Mouse (Mus musculus): ENCODE data around the gene Rag2. TPM values are rescaled to one million over a fixed set of nuclear protein-coding genes. Genes with fewer than 3 reads are reported as not detected.

Gene Rag2
- polyA plus RNA-seq, 1 experiment = not detected

GRCm38 (mm10) chr2:101645841-101646240, 21.3 kb downstream of the Rag2 start:
- TF ChIP-seq MYOD1 (IDR thresholded peaks at IDR 0.05; ENCODE audit: control insufficient read depth, insufficient read length, low read depth) (no peak), USF1 (IDR thresholded peaks at IDR 0.05; ENCODE audit: low read depth) (no peak), CTCF (IDR thresholded peaks at IDR 0.05; ENCODE audit: control insufficient read depth, insufficient read depth, insufficient read length) (no peak), MAX (IDR thresholded peaks at IDR 0.05) (no peak), FOSL1 (IDR thresholded peaks at IDR 0.05; ENCODE audit: insufficient read depth, low read length, poor library complexity, severe bottlenecking) (no peak), MYOG (IDR thresholded peaks at IDR 0.05; ENCODE audit: control insufficient read depth, extremely low read depth, insufficient read length) (no peak), CEBPB (IDR thresholded peaks at IDR 0.05; ENCODE audit: low read depth) (no peak)
- Histone ChIP-seq H3K36me3 (ENCODE audit: control insufficient read depth, insufficient read depth) (no peaks in the 10 kb centered on the region), H3K27me3 (ENCODE audit: control insufficient read depth, insufficient read depth, insufficient read length) (peaks cover 32% of the 10 kb centered on the region), H3K79me2 (ENCODE audit: control insufficient read depth, insufficient read depth) (no peaks in the 10 kb centered on the region), H3ac (ENCODE audit: control insufficient read depth, insufficient read length, low read depth) (no peak overlapping the region), H3K4me3 (ENCODE audit: insufficient read depth, poor library complexity, severe bottlenecking) (no peak overlapping the region), H3K79me3 (ENCODE audit: low read depth) (no peaks in the 10 kb centered on the region)

- H3K27me3 ChIP-seq (ENCODE audit: control insufficient read depth, insufficient read depth, insufficient read length) = peaks cover 16% of the 10 kb centered on the region
- H3K79me2 ChIP-seq (ENCODE audit: control insufficient read depth, insufficient read depth) = no peaks in the 10 kb centered on the region
- no peak overlapping the region for H3K4me3 ChIP-seq (ENCODE audit: insufficient read depth, poor library complexity, severe bottlenecking)
- no peaks in the 10 kb centered on the region for H3K79me3 ChIP-seq (ENCODE audit: low read depth)
- H3K36me3 ChIP-seq (ENCODE audit: control insufficient read depth, insufficient read depth) = no peaks in the 10 kb centered on the region
- no peak overlapping the region for H3ac ChIP-seq (ENCODE audit: control insufficient read depth, insufficient read length, low read depth)
- TF ChIP-seq USF1 (IDR thresholded peaks at IDR 0.05; ENCODE audit: low read depth) = no peak
- no peak for TF ChIP-seq CEBPB (IDR thresholded peaks at IDR 0.05; ENCODE audit: low read depth)
- TF ChIP-seq CTCF (IDR thresholded peaks at IDR 0.05; ENCODE audit: control insufficient read depth, insufficient read depth, insufficient read length) = no peak
Measured at GRCm38 (mm10) chr2:101648361-101648760, 23.8 kb downstream of the Rag2 start.

DNA sequence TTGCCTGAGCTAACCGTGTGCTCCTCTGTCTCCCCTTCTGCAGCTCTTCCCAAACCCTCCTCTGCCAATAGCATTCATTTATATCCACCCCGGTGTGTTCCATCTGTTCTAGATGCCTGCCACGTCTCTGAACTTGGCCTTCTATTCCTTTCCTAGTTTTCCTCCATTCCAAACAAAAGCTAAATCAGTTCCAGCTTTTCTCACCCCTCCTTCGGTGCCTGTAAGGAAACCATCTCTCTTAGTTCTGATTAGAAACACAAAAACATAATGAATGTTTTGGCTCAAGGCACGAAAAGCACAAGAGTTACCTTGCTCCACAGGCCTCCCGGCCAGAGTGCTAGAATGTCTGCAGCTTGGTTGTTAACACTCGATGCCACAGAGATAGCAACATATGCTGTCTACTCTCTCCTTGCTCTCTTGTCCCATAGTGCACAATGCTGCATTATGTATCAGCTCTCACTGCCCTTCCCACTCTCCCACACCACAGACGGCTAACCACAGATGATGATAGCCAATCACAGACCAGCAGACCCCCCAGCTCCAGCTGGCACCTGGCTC, 24.7 kb downstream of the Rag2 start, which contains the start of the genes Rag1 and B230118H07Rik:
Gene Rag1 (minus strand): TSS at position 388 of the 558 bp plus-strand sequence.
Gene B230118H07Rik (minus strand): TSS at position 419 of the 558 bp plus-strand sequence.
- Histone ChIP-seq H3K27me3 (ENCODE audit: control insufficient read depth, insufficient read depth, insufficient read length) (peaks cover 12% of the 10 kb centered on the region), H3K79me3 (ENCODE audit: low read depth) (no peaks in the 10 kb centered on the region), H3K4me3 (ENCODE audit: insufficient read depth, poor library complexity, severe bottlenecking) (no peak within 1 kb of the TSS), H3K79me2 (ENCODE audit: control insufficient read depth, insufficient read depth) (no peaks in the 10 kb centered on the region), H3ac (ENCODE audit: control insufficient read depth, insufficient read length, low read depth) (no peak within 1 kb of the TSS), H3K36me3 (ENCODE audit: control insufficient read depth, insufficient read depth) (no peaks in the 10 kb centered on the region)
- no peak for TF ChIP-seq MYOD1 (IDR thresholded peaks at IDR 0.05; ENCODE audit: control insufficient read depth, insufficient read length, low read depth)
- TF ChIP-seq CTCF (IDR thresholded peaks at IDR 0.05; ENCODE audit: control insufficient read depth, insufficient read depth, insufficient read length) = no peak
- no peak for TF ChIP-seq CEBPB (IDR thresholded peaks at IDR 0.05; ENCODE audit: low read depth)
- TF ChIP-seq MAX (IDR thresholded peaks at IDR 0.05) = no peak
- no peak for TF ChIP-seq FOSL1 (IDR thresholded peaks at IDR 0.05; ENCODE audit: insufficient read depth, low read length, poor library complexity, severe bottlenecking)
- no peak for TF ChIP-seq USF1 (IDR thresholded peaks at IDR 0.05; ENCODE audit: low read depth)
- no peak for TF ChIP-seq MYOG (IDR thresholded peaks at IDR 0.05; ENCODE audit: control insufficient read depth, extremely low read depth, insufficient read length)

GRCm38 (mm10) chr2:101650446-101650845, 25.9 kb downstream of the Rag2 start:
- Histone ChIP-seq H3K4me3 (ENCODE audit: insufficient read depth, poor library complexity, severe bottlenecking) (no peak overlapping the region), H3K79me2 (ENCODE audit: control insufficient read depth, insufficient read depth) (no peaks in the 10 kb centered on the region), H3ac (ENCODE audit: control insufficient read depth, insufficient read length, low read depth) (no peak overlapping the region), H3K79me3 (ENCODE audit: low read depth) (no peaks in the 10 kb centered on the region), H3K36me3 (ENCODE audit: control insufficient read depth, insufficient read depth) (no peaks in the 10 kb centered on the region), H3K27me3 (ENCODE audit: control insufficient read depth, insufficient read depth, insufficient read length) (peaks cover 20% of the 10 kb centered on the region)
- no peak for TF ChIP-seq MYOD1 (IDR thresholded peaks at IDR 0.05; ENCODE audit: control insufficient read depth, insufficient read length, low read depth)
- no peak for TF ChIP-seq USF1 (IDR thresholded peaks at IDR 0.05; ENCODE audit: low read depth)

DNA sequence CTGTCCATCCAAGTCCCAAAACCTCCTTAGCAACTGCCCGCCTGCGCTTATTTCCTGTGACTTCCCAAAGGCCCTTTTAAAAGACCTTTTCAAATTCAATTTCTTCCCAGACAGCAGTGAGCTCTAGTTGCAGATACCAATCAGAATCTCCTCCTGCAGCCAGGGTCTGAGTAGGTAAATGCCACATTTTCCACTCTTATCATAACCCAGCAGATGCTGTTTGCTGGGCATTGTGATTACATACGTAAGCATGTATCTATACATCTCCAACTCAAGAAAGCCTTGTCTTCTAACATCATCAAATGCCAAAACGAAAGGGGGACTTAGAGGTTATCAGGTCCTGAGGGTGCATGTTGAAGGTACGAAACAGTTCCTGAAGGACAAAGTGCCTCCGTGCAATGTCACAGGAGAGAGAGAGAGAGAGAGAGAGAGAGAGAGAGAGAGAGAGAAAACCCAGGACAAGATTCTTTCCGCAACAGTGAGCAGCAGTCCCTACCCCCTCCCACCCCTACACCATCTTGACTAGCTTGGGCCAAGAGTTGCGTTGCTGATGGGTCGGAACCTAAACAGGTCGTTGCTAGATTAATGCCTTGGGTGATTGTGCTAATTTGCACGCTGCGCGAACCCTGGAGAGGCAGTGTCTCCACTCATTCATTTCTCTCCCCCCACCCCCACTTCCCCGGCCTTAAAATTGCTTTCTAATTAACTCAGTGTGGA, 27.8 kb downstream of the Rag2 start:
- Histone ChIP-seq H3K79me3 (ENCODE audit: low read depth) (no peaks in the 10 kb centered on the region), H3K79me2 (ENCODE audit: control insufficient read depth, insufficient read depth) (no peaks in the 10 kb centered on the region), H3K4me3 (ENCODE audit: insufficient read depth, poor library complexity, severe bottlenecking) (no peak overlapping the region), H3ac (ENCODE audit: control insufficient read depth, insufficient read length, low read depth) (no peak overlapping the region), H3K36me3 (ENCODE audit: control insufficient read depth, insufficient read depth) (no peaks in the 10 kb centered on the region), H3K27me3 (ENCODE audit: control insufficient read depth, insufficient read depth, insufficient read length) (peaks cover 23% of the 10 kb centered on the region)
- TF ChIP-seq FOSL1 (IDR thresholded peaks at IDR 0.05; ENCODE audit: insufficient read depth, low read length, poor library complexity, severe bottlenecking) (no peak), MAX (IDR thresholded peaks at IDR 0.05) (no peak), CEBPB (IDR thresholded peaks at IDR 0.05; ENCODE audit: low read depth) (no peak), MYOD1 (IDR thresholded peaks at IDR 0.05; ENCODE audit: control insufficient read depth, insufficient read length, low read depth) (no peak), MYOG (IDR thresholded peaks at IDR 0.05; ENCODE audit: control insufficient read depth, extremely low read depth, insufficient read length) (no peak), CTCF (IDR thresholded peaks at IDR 0.05; ENCODE audit: control insufficient read depth, insufficient read depth, insufficient read length) (no peak), USF1 (IDR thresholded peaks at IDR 0.05; ENCODE audit: low read depth) (no peak)
